Mouse (Mus musculus): ENCODE data around the gene Paqr3. TPM values are rescaled to one million over a fixed set of nuclear protein-coding genes. Genes with fewer than 3 reads are reported as not detected.

Paqr3 gene
- total and polyA plus RNA-seq, 2 experiments from 2014 or later = 12.1 to 51.8 TPM

- Histone ChIP-seq H3K9me3 (ENCODE audit: low read length) (no peaks in the 10 kb centered on the region), H3K36me3 (ENCODE audit: insufficient read depth, low read length) (no peaks in the 10 kb centered on the region), H3K27ac (ENCODE audit: low read depth, low read length) (no peak overlapping the region), H3K4me3 (ENCODE audit: low read depth, low read length) (no peak overlapping the region), H3K9ac (replicated peaks; ENCODE audit: low read length, poor library complexity, severe bottlenecking) (no peak overlapping the region), H3K27me3 (ENCODE audit: insufficient read depth, low read length) (0 out of 2 replicates have a peak, but pooled peaks cover 4% of the 10 kb centered on the region), H3K4me2 (ENCODE audit: low read depth, low read length, poor library complexity, severe bottlenecking) (no peak overlapping the region), H3K4me1 (ENCODE audit: insufficient read depth, low read length) (no peaks in the 10 kb centered on the region)
- ATAC-seq (ENCODE audit: low FRiP score) (no peak), DNase-seq (ENCODE audit: low spot score) (no peak)
- WGBS = 85% methylated on average over 6 of the region's 6 CpGs
- no peak for TF ChIP-seq CTCF (IDR thresholded peaks at IDR 0.05)
These were observed 15.9 kb upstream of the Paqr3 start for GRCm38 (mm10) chr5:97127284-97127683.

GRCm38 (mm10) chr5:97126005-97126404 lies 14.6 kb upstream of the Paqr3 start:
- Histone ChIP-seq H3K27ac (ENCODE audit: low read depth, low read length) (no peak overlapping the region), H3K9me3 (ENCODE audit: low read length) (no peaks in the 10 kb centered on the region), H3K4me3 (ENCODE audit: low read depth, low read length) (no peak overlapping the region), H3K36me3 (ENCODE audit: insufficient read depth, low read length) (no peaks in the 10 kb centered on the region), H3K4me2 (ENCODE audit: low read depth, low read length, poor library complexity, severe bottlenecking) (no peak overlapping the region), H3K27me3 (ENCODE audit: insufficient read depth, low read length) (0 out of 2 replicates have a peak, but pooled peaks cover 4% of the 10 kb centered on the region), H3K9ac (replicated peaks; ENCODE audit: low read length, poor library complexity, severe bottlenecking) (no peak overlapping the region), H3K4me1 (ENCODE audit: insufficient read depth, low read length) (no peaks in the 10 kb centered on the region)
- WGBS = 14% methylated on average over 4 of the region's 4 CpGs
- ATAC-seq (ENCODE audit: low FRiP score) (peak; percentile 84), DNase-seq (ENCODE audit: low spot score) (peak; percentile 74)
- TF ChIP-seq CTCF (IDR thresholded peaks at IDR 0.05) = peak; percentile 93

- 71% methylated on average over 10 of the region's 10 CpGs for WGBS
- Histone ChIP-seq H3K9me3 (ENCODE audit: low read length) (no peaks in the 10 kb centered on the region), H3K9ac (replicated peaks; ENCODE audit: low read length, poor library complexity, severe bottlenecking) (no peak overlapping the region), H3K4me3 (ENCODE audit: low read depth, low read length) (no peak overlapping the region), H3K27me3 (ENCODE audit: insufficient read depth, low read length) (0 out of 2 replicates have a peak, but pooled peaks cover 4% of the 10 kb centered on the region), H3K4me2 (ENCODE audit: low read depth, low read length, poor library complexity, severe bottlenecking) (no peak overlapping the region), H3K36me3 (ENCODE audit: insufficient read depth, low read length) (no peaks in the 10 kb centered on the region), H3K4me1 (ENCODE audit: insufficient read depth, low read length) (no peaks in the 10 kb centered on the region), H3K27ac (ENCODE audit: low read depth, low read length) (no peak overlapping the region)
- DNase-seq (ENCODE audit: low spot score) = no peak
- ATAC-seq (ENCODE audit: low FRiP score) = 0 out of 2 replicates have a peak, but pooled peaks have one; percentile 11
- TF ChIP-seq CTCF (IDR thresholded peaks at IDR 0.05) = no peak
These were observed 14.1 kb upstream of the Paqr3 start for GRCm38 (mm10) chr5:97125459-97125970.

GRCm38 (mm10) chr5:97124977-97125376 lies 13.6 kb upstream of the Paqr3 start:
- Histone ChIP-seq H3K27me3 (ENCODE audit: insufficient read depth, low read length) (0 out of 2 replicates have a peak, but pooled peaks cover 4% of the 10 kb centered on the region), H3K4me2 (ENCODE audit: low read depth, low read length, poor library complexity, severe bottlenecking) (no peak overlapping the region), H3K4me1 (ENCODE audit: insufficient read depth, low read length) (no peaks in the 10 kb centered on the region), H3K36me3 (ENCODE audit: insufficient read depth, low read length) (no peaks in the 10 kb centered on the region), H3K9ac (replicated peaks; ENCODE audit: low read length, poor library complexity, severe bottlenecking) (no peak overlapping the region), H3K9me3 (ENCODE audit: low read length) (no peaks in the 10 kb centered on the region), H3K27ac (ENCODE audit: low read depth, low read length) (no peak overlapping the region), H3K4me3 (ENCODE audit: low read depth, low read length) (no peak overlapping the region)
- DNase-seq (ENCODE audit: low spot score) (no peak), ATAC-seq (ENCODE audit: low FRiP score) (no peak)
- WGBS = 91% methylated on average over 12 of the region's 12 CpGs
- TF ChIP-seq CTCF (IDR thresholded peaks at IDR 0.05) = no peak

GRCm38 (mm10) chr5:97110697-97111096 lies 699 bp downstream of the Paqr3 start:
- no peaks in the 10 kb centered on the region for H3K9me3 ChIP-seq (ENCODE audit: low read length)
- no peak for ATAC-seq (ENCODE audit: low FRiP score)
- peak; percentile 19 for DNase-seq (ENCODE audit: low spot score)
- 8% methylated on average over 5 of the region's 5 CpGs for WGBS
- H3K27me3 ChIP-seq (ENCODE audit: insufficient read depth, low read length) = no peaks in the 10 kb centered on the region
- peaks cover 8% of the 10 kb centered on the region for H3K4me1 ChIP-seq (ENCODE audit: insufficient read depth, low read length)
- peak overlapping the region; percentile 63; the same call in 1 of the 2 replicates for H3K27ac ChIP-seq (ENCODE audit: low read depth, low read length)
- peak overlapping the region; percentile 79 for H3K9ac ChIP-seq (replicated peaks; ENCODE audit: low read length, poor library complexity, severe bottlenecking)
- TF ChIP-seq CTCF (IDR thresholded peaks at IDR 0.05) = no peak
- peak overlapping the region; percentile 70 for H3K4me2 ChIP-seq (ENCODE audit: low read depth, low read length, poor library complexity, severe bottlenecking)
- peak overlapping the region; percentile 79 for H3K4me3 ChIP-seq (ENCODE audit: low read depth, low read length)
- H3K36me3 ChIP-seq (ENCODE audit: insufficient read depth, low read length) = 0 out of 2 replicates have a peak, but pooled peaks cover 10% of the 10 kb centered on the region

GRCm38 (mm10) chr5:97110133-97110532 lies 1.3 kb downstream of the Paqr3 start:
- no peak for DNase-seq (ENCODE audit: low spot score)
- Histone ChIP-seq H3K4me1 (ENCODE audit: insufficient read depth, low read length) (peaks cover 8% of the 10 kb centered on the region), H3K9ac (replicated peaks; ENCODE audit: low read length, poor library complexity, severe bottlenecking) (peak overlapping the region; percentile 79; the same call in 1 of the 2 replicates), H3K9me3 (ENCODE audit: low read length) (no peaks in the 10 kb centered on the region), H3K36me3 (ENCODE audit: insufficient read depth, low read length) (0 out of 2 replicates have a peak, but pooled peaks cover 10% of the 10 kb centered on the region), H3K4me3 (ENCODE audit: low read depth, low read length) (peak overlapping the region; percentile 79), H3K27me3 (ENCODE audit: insufficient read depth, low read length) (no peaks in the 10 kb centered on the region), H3K4me2 (ENCODE audit: low read depth, low read length, poor library complexity, severe bottlenecking) (peak overlapping the region; percentile 70), H3K27ac (ENCODE audit: low read depth, low read length) (no peak overlapping the region)
- no peak for ATAC-seq (ENCODE audit: low FRiP score)
- no peak for TF ChIP-seq CTCF (IDR thresholded peaks at IDR 0.05)
- WGBS = 27% methylated on average over 2 of the region's 2 CpGs

Data from midbrain, postnatal 0 days (tissue).